Mouse (Mus musculus) midbrain, embryonic 16.5 days (tissue): ENCODE results near the gene Borcs8. TPM values are rescaled to one million over a fixed set of nuclear protein-coding genes. Genes with fewer than 3 reads are reported as not detected.
A peak's percentile ranks its signal among the peaks of the same experiment; 100 is the strongest.

Experiments
- ATAC-seq: fragments of 200-750 bp; cut with Nextera tagmentation; 2 replicates; pipeline ENCODE4 v1.8.0; 2017; ENCODE audit warnings: moderate TSS enrichment
- H3K27ac ChIP-seq: fragments of 300-500 bp; sonication (generic); 2 replicates; pipeline ENCODE4 v1.5.1; 2014; ENCODE audit warnings: mild to moderate bottlenecking, low read length, mixed read lengths
- H3K27me3 ChIP-seq: fragments of 300-500 bp; sonication (generic); 2 replicates; pipeline ENCODE4 v1.6.1; 2014; ENCODE audit warnings: low read depth, low read length, mixed read lengths; ENCODE audit not compliant: control insufficient read depth, insufficient read depth
- H3K36me3 ChIP-seq: fragments of 300-500 bp; sonication (generic); 2 replicates; pipeline ENCODE4 v1.6.1; 2014; ENCODE audit warnings: mild to moderate bottlenecking, low read length, moderate library complexity, mixed read lengths; ENCODE audit not compliant: control insufficient read depth, insufficient read depth
- H3K4me1 ChIP-seq: fragments of 300-500 bp; sonication (generic); 2 replicates; pipeline ENCODE4 v1.6.1; 2014; ENCODE audit warnings: mild to moderate bottlenecking, low read length, mixed read lengths; ENCODE audit not compliant: control insufficient read depth, insufficient read depth
- H3K4me2 ChIP-seq: fragments of 300-500 bp; sonication (generic); 2 replicates; pipeline ENCODE4 v1.6.1; 2014; ENCODE audit warnings: mild to moderate bottlenecking, low read length, mixed read lengths
- H3K4me3 ChIP-seq: fragments of 300-500 bp; sonication (generic); 2 replicates; pipeline ENCODE4 v1.5.1; 2014; ENCODE audit warnings: low read depth, mild to moderate bottlenecking, low read length, moderate library complexity, mixed read lengths
- H3K9ac ChIP-seq: fragments of 300-500 bp; sonication (generic); 2 replicates; pipeline ENCODE4 v1.6.1; 2014; ENCODE audit warnings: low read depth, low read length, mixed read lengths
- H3K9me3 ChIP-seq: fragments of 300-500 bp; sonication (generic); replicated peaks from 2 replicates; pipeline ENCODE4 v1.6.1; 2014; ENCODE audit warnings: mild to moderate bottlenecking, low read length, mixed read lengths; ENCODE audit not compliant: control insufficient read depth, poor library complexity, severe bottlenecking
- WGBS: fragments of 180-500 bp; shearing (Covaris S2); extraction: QIAGEN DNeasy Blood & Tissue Kit; methylation state at CpG from one replicate; pipeline ENCODE4 v1.1.7; 2014; 5-methylcytosine and 5-hydroxymethylcytosine counted together
- polyA plus RNA-seq: library from polyadenylated mRNA; unstranded; fragments of >200 nt; fragmentation: Nextera tagmentation; extraction: Ambion mirVana; gene quantifications from 2 replicates; pipeline ENCODE4 v1.2.1, GENCODE M21; 2015

Borcs8 gene
- polyA plus RNA-seq, 1 experiment from 2014 or later = 55.5 TPM

GRCm38 (mm10) chr8:70112401-70113016 is 26.8 kb upstream of the Borcs8 start:
- H3K9ac ChIP-seq = peak overlapping the region; percentile 38; the same call in 1 of the 2 replicates
- H3K27ac ChIP-seq = no peak overlapping the region
- H3K27me3 ChIP-seq = no peaks in the 10 kb centered on the region
- 6% methylated on average over 43 of the region's 43 CpGs for WGBS
- H3K36me3 ChIP-seq = peaks cover 58% of the 10 kb centered on the region
- H3K4me1 ChIP-seq = peaks cover 21% of the 10 kb centered on the region
- H3K4me3 ChIP-seq = no peak overlapping the region
- 0 out of 2 replicates have a peak, but pooled peaks have one; percentile 14 for ATAC-seq
- no peak overlapping the region for H3K4me2 ChIP-seq
- H3K9me3 ChIP-seq = no peaks in the 10 kb centered on the region

GRCm38 (mm10) chr8:70114488-70114887 is 24.8 kb upstream of the Borcs8 start:
- Histone ChIP-seq H3K4me2 (no peak overlapping the region), H3K9ac (no peak overlapping the region), H3K4me3 (no peak overlapping the region), H3K27ac (no peak overlapping the region), H3K36me3 (peaks cover 40% of the 10 kb centered on the region), H3K27me3 (no peaks in the 10 kb centered on the region), H3K9me3 (no peaks in the 10 kb centered on the region), H3K4me1 (peaks cover 32% of the 10 kb centered on the region)
- no peak for ATAC-seq
- 23% methylated on average over 6 of the region's 6 CpGs for WGBS

- peaks cover 32% of the 10 kb centered on the region for H3K4me1 ChIP-seq
- H3K9ac ChIP-seq = 0 out of 2 replicates have a peak overlapping the region, but pooled peaks have one; percentile 8
- 67% methylated on average over 13 of the region's 13 CpGs for WGBS
- H3K36me3 ChIP-seq = peaks cover 35% of the 10 kb centered on the region
- H3K27me3 ChIP-seq = no peaks in the 10 kb centered on the region
- no peak for ATAC-seq
- H3K27ac ChIP-seq = no peak overlapping the region
- no peak overlapping the region for H3K4me2 ChIP-seq
- no peak overlapping the region for H3K4me3 ChIP-seq
- H3K9me3 ChIP-seq = no peaks in the 10 kb centered on the region
Measured at GRCm38 (mm10) chr8:70114892-70115291, 24.4 kb upstream of the Borcs8 start.

- 12% methylated on average over 9 of the region's 9 CpGs for WGBS
Measured at GRCm38 (mm10) chr8:70117611-70118010, 21.7 kb upstream of the Borcs8 start.

GRCm38 (mm10) chr8:70118726-70119700 is 20.3 kb upstream of the Borcs8 start:
- ATAC-seq = peak; percentile 80
- Histone ChIP-seq H3K4me3 (peak overlapping the region; percentile 76), H3K9ac (peak overlapping the region; percentile 87), H3K4me1 (peaks cover 23% of the 10 kb centered on the region), H3K36me3 (peaks cover 14% of the 10 kb centered on the region; the same call in 1 of the 2 replicates), H3K9me3 (no peaks in the 10 kb centered on the region), H3K27ac (peak overlapping the region; percentile 96), H3K4me2 (peak overlapping the region; percentile 71), H3K27me3 (no peaks in the 10 kb centered on the region)
- 2% methylated on average over 17 of the region's 17 CpGs for WGBS

More at GRCm38 (mm10) chr8:70117611-70118010, 21.7 kb upstream of the Borcs8 start:
- Histone ChIP-seq H3K4me1 (peaks cover 29% of the 10 kb centered on the region), H3K27me3 (no peaks in the 10 kb centered on the region), H3K9me3 (no peaks in the 10 kb centered on the region), H3K36me3 (peaks cover 17% of the 10 kb centered on the region; the same call in 1 of the 2 replicates), H3K9ac (peak overlapping the region; percentile 87; the same call in 1 of the 2 replicates), H3K4me3 (peak overlapping the region; percentile 76), H3K4me2 (peak overlapping the region; percentile 71), H3K27ac (no peak overlapping the region)
- no peak for ATAC-seq

GRCm38 (mm10) chr8:70120667-70121066 is 18.6 kb upstream of the Borcs8 start, which contains the start of gene Ncan:
TSS of gene Ncan (minus strand) at chr8:70120873.
- H3K9me3 ChIP-seq = no peaks in the 10 kb centered on the region
- 1% methylated on average over 19 of the region's 19 CpGs for WGBS
- H3K9ac ChIP-seq = peak within 1 kb of the TSS; percentile 87
- peaks cover 4% of the 10 kb centered on the region; the same call in 1 of the 2 replicates for H3K36me3 ChIP-seq
- no peaks in the 10 kb centered on the region for H3K27me3 ChIP-seq
- peak within 1 kb of the TSS; percentile 96 for H3K27ac ChIP-seq
- peaks cover 23% of the 10 kb centered on the region for H3K4me1 ChIP-seq
- H3K4me2 ChIP-seq = peak within 1 kb of the TSS; percentile 71
- H3K4me3 ChIP-seq = peak within 1 kb of the TSS; percentile 76
- peak; percentile 74 for ATAC-seq

- WGBS = 56% methylated on average over 2 of the region's 2 CpGs
- Histone ChIP-seq H3K9ac (no peak overlapping the region), H3K27me3 (no peaks in the 10 kb centered on the region), H3K27ac (no peak overlapping the region), H3K4me1 (peaks cover 8% of the 10 kb centered on the region), H3K36me3 (no peaks in the 10 kb centered on the region), H3K4me3 (no peak overlapping the region), H3K9me3 (no peaks in the 10 kb centered on the region), H3K4me2 (no peak overlapping the region)
- ATAC-seq = no peak
Measured at GRCm38 (mm10) chr8:70122863-70123262, 16.4 kb upstream of the Borcs8 start.

- Histone ChIP-seq H3K4me1 (no peaks in the 10 kb centered on the region), H3K4me2 (no peak overlapping the region), H3K9ac (no peak overlapping the region), H3K36me3 (no peaks in the 10 kb centered on the region), H3K4me3 (no peak overlapping the region), H3K9me3 (no peaks in the 10 kb centered on the region), H3K27me3 (no peaks in the 10 kb centered on the region), H3K27ac (no peak overlapping the region)
- no peak for ATAC-seq
- WGBS = 69% methylated on average over 8 of the region's 8 CpGs
Measured at GRCm38 (mm10) chr8:70124992-70125391, 14.3 kb upstream of the Borcs8 start.
